Comparison of ENCODE assay signal across 31 mouse cellular contexts in the genomic region with DNA sequence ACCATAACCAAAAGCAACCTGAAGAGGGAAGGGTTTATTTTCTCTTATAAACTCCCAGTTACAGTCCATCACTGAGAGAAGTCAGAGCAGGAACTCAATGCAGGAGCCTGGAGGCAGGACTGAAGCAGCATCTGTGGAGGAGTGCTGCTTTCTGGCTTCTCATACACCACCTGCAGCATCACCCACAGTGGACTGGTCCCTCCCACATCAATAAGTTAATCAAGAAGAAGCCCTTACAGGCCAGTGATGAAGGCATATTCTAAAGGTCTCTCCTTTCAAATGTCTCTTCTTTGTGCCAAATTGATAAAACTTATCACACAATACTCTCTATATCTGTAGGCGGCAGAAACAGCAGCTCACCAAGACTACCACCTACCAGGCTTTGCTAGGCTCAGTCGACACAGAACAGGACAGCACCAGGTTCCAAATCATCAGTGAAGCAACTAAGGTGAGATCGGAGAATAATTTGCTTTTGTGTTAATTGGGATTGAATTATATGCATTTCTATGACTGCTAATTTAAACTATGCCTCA. TPM values are rescaled to one million over a fixed set of nuclear protein-coding genes. Genes with fewer than 3 reads are reported as not detected.
DNase-seq lines count a peak whose midpoint lies in the region; ATAC-seq and TF ChIP-seq lines count a peak whose summit lies in the region.
"Had no signal": no experiment of that assay in that cellular context is flagged by ENCODE, and none has a peak within 500 bp of the region (broad histone marks: within the 10 kb centered on the region; RNA-seq: fewer than 3 reads in every experiment).

No protein-coding gene starts in this region.

- no peaks in the 10 kb centered on the region for H3K9me3 ChIP-seq in liver, embryonic 14.5 days (ENCODE audit: control insufficient read depth, low read length)
- 0 out of 2 replicates have a peak, but pooled peaks cover 4% of the 10 kb centered on the region for H3K9me3 ChIP-seq in midbrain, embryonic 15.5 days
- H3K9me3 ChIP-seq in midbrain, embryonic 16.5 days (replicated peaks; ENCODE audit: control insufficient read depth, low read length, poor library complexity, severe bottlenecking), result no peaks in the 10 kb centered on the region
- H3K9me3 ChIP-seq: heart, embryonic 10.5 days; heart, embryonic 15.5 days; intestine, embryonic 15.5 days had no signal

- no peak overlapping the region for H3K27ac ChIP-seq in liver, embryonic 14.5 days
- H3K27ac ChIP-seq in midbrain, embryonic 15.5 days, result no peak overlapping the region
- H3K27ac ChIP-seq in midbrain, embryonic 16.5 days (ENCODE audit: low read length), result no peak overlapping the region
- H3K27ac ChIP-seq: heart, embryonic 10.5 days; heart, embryonic 15.5 days; hindbrain, postnatal 0 days; intestine, embryonic 15.5 days; layer of hippocampus, adult 2 months; limb, embryonic 13.5 days; macrophage; midbrain, embryonic 10.5 days; neural tube, embryonic 12.5 days had no signal

- 28% methylated on average over 3 of the region's 3 CpGs for WGBS in liver, embryonic 14.5 days (ENCODE audit: insufficient replicate concordance)
- 94% methylated on average over 3 of the region's 3 CpGs for WGBS in midbrain, embryonic 15.5 days
- 96% methylated on average over 3 of the region's 3 CpGs for WGBS in midbrain, embryonic 16.5 days

- H3K9ac ChIP-seq in liver, embryonic 14.5 days (replicated peaks), result no peak overlapping the region
- no peak overlapping the region for H3K9ac ChIP-seq in midbrain, embryonic 15.5 days
- no peak overlapping the region for H3K9ac ChIP-seq in midbrain, embryonic 16.5 days (ENCODE audit: low read depth, low read length)
- H3K9ac ChIP-seq: heart, embryonic 15.5 days; intestine, embryonic 15.5 days; limb, embryonic 13.5 days; neural tube, embryonic 12.5 days had no signal

- TF ChIP-seq CTCF in liver, embryonic 14.5 days (IDR thresholded peaks at IDR 0.05; ENCODE audit: low read depth), result no peak

- no peaks in the 10 kb centered on the region for H3K27me3 ChIP-seq in liver, embryonic 14.5 days (ENCODE audit: control insufficient read depth, insufficient read depth, low read length)
- no peaks in the 10 kb centered on the region for H3K27me3 ChIP-seq in midbrain, embryonic 15.5 days (replicated peaks)
- H3K27me3 ChIP-seq in midbrain, embryonic 16.5 days (ENCODE audit: control insufficient read depth, insufficient read depth, low read depth, low read length), result no peaks in the 10 kb centered on the region
- H3K27me3 ChIP-seq: heart, embryonic 15.5 days; intestine, embryonic 15.5 days; limb, embryonic 13.5 days; neural tube, embryonic 12.5 days had no signal

- peak; percentile 48 for DNase-seq in c-Kit-positive CD71-positive TER-119-positive erythroid progenitor cells, embryonic 14.5 days (ENCODE audit: low spot score)
- DNase-seq in liver, embryonic 14.5 days (ENCODE audit: low read depth in 3 of 3, low spot score in 3 of 3), result peak in 2 of 3 experiments; percentile 17 to 30
- no peak for DNase-seq in adrenal gland, adult (ENCODE audit: inconsistent age in 2 of 2, low spot score in 1 of 2)
- DNase-seq: adrenal gland, adult 2 months; adrenal gland, postnatal 36 days; cerebellum, adult 2 months; cerebellum, postnatal 14 days; kidney, adult 9 months; kidney, postnatal 25 days; lung, adult 2 months; lung, postnatal 10 days; right cerebral cortex, adult 18-20 months; spleen, adult 18-20 months; thymus, adult 2 months; thymus, postnatal 36 days had no signal

- H3K4me2 ChIP-seq in liver, embryonic 14.5 days (ENCODE audit: low read depth), result peak overlapping the region; percentile 23
- no peak overlapping the region for H3K4me2 ChIP-seq in midbrain, embryonic 15.5 days
- H3K4me2 ChIP-seq in midbrain, embryonic 16.5 days (ENCODE audit: low read length), result no peak overlapping the region
- H3K4me2 ChIP-seq: heart, embryonic 15.5 days; intestine, embryonic 15.5 days; limb, embryonic 13.5 days; neural tube, embryonic 12.5 days had no signal

- H3K4me3 ChIP-seq in liver, embryonic 14.5 days (ENCODE audit: insufficient read depth in 1 of 2, low read depth in 2 of 2, low read length in 2 of 2), result no peak overlapping the region; a peak in 1 of 4 replicates
- no peak overlapping the region for H3K4me3 ChIP-seq in midbrain, embryonic 15.5 days
- H3K4me3 ChIP-seq in midbrain, embryonic 16.5 days (ENCODE audit: low read depth, low read length), result no peak overlapping the region
- H3K4me3 ChIP-seq: heart, embryonic 10.5 days; heart, embryonic 15.5 days; intestine, embryonic 15.5 days; layer of hippocampus, adult 2 months; limb, embryonic 13.5 days; midbrain, embryonic 10.5 days; myocyte; neural tube, embryonic 12.5 days had no signal

- ATAC-seq in erythroid progenitor cell, adult 5-6 weeks (replicated peaks; ENCODE audit: low FRiP score, poor library complexity, severe bottlenecking), result peak; percentile 86
- ATAC-seq in liver, embryonic 14.5 days (ENCODE audit: insufficient read depth), result peak; percentile 99
- ATAC-seq in megakaryocyte-erythroid progenitor cell, adult 5-6 weeks (replicated peaks; ENCODE audit: low FRiP score, low TSS enrichment, poor library complexity, severe bottlenecking), result peak; percentile 92
- no peak for ATAC-seq in midbrain, embryonic 15.5 days (replicated peaks)
- no peak for ATAC-seq in midbrain, embryonic 16.5 days
- ATAC-seq: CD4-positive, CD25-positive, alpha-beta regulatory T cell, adult 4 months; forebrain, embryonic 16.5 days; hindbrain, postnatal 0 days; intestine, embryonic 15.5 days had no signal

- TF ChIP-seq EP300 in liver, embryonic 14.5 days (IDR thresholded peaks at IDR 0.05; ENCODE audit: low read depth), result peak; percentile 76

- H3K36me3 ChIP-seq in liver, embryonic 14.5 days (replicated peaks; ENCODE audit: control insufficient read depth, insufficient read depth, low read depth), result no peaks in the 10 kb centered on the region; the same call in 1 of the 2 replicates
- no peaks in the 10 kb centered on the region for H3K36me3 ChIP-seq in midbrain, embryonic 15.5 days (replicated peaks)
- no peaks in the 10 kb centered on the region for H3K36me3 ChIP-seq in midbrain, embryonic 16.5 days (ENCODE audit: control insufficient read depth, insufficient read depth, low read length)
- H3K36me3 ChIP-seq: intestine, embryonic 15.5 days; neural tube, embryonic 12.5 days had no signal

- H3K4me1 ChIP-seq in liver, embryonic 14.5 days (replicated peaks; ENCODE audit: control insufficient read depth in 2 of 2, insufficient read depth in 2 of 2, low read length in 1 of 2), result peaks cover 4 to 6% of the 10 kb centered on the region in 2 experiments; a peak in 3 of 4 replicates
- H3K4me1 ChIP-seq in midbrain, embryonic 15.5 days, result no peaks in the 10 kb centered on the region
- no peaks in the 10 kb centered on the region for H3K4me1 ChIP-seq in midbrain, embryonic 16.5 days (ENCODE audit: control insufficient read depth, insufficient read depth, low read length)
- H3K4me1 ChIP-seq: heart, embryonic 10.5 days; heart, embryonic 15.5 days; intestine, embryonic 15.5 days; limb, embryonic 13.5 days; midbrain, embryonic 10.5 days; neural tube, embryonic 12.5 days had no signal

RNA-seq across cellular contexts. Expression of a gene that starts 7.2 kb away (rescaled TPM):
- total RNA-seq in erythroid progenitor cell, adult 5-6 weeks (2015; ENCODE audit: low replicate concordance), result 15.1 and 19.3 TPM in 2 replicates
- total RNA-seq in erythroid progenitor cell, adult 5-6 weeks (2017; ENCODE audit: low replicate concordance), result 27.1 and 37.3 TPM in 2 replicates
- polyA plus RNA-seq in liver, embryonic 14.5 days (2012; rRNA removed), result 3.4 and 5.7 TPM in 2 replicates
- polyA plus RNA-seq in liver, embryonic 14.5 days (2014; fragmentation: Nextera tagmentation; extraction: Ambion mirVana), result 3.7 and 5.4 TPM in 2 replicates
- total RNA-seq in megakaryocyte-erythroid progenitor cell, adult 5-6 weeks (2014; fragmentation: Nextera tagmentation), result 18.9 and 33.1 TPM in 2 replicates
- 59.9 and 69.4 TPM in 2 replicates for total RNA-seq in megakaryocyte-erythroid progenitor cell, adult 5-6 weeks (2017)
- polyA plus RNA-seq in midbrain, embryonic 15.5 days (2015; fragmentation: Nextera tagmentation; extraction: Ambion mirVana), result 5.7 and 6.6 TPM in 2 replicates
- 5.6 and 6.8 TPM in 2 replicates for polyA plus RNA-seq in midbrain, embryonic 16.5 days (2015; fragmentation: Nextera tagmentation; extraction: Ambion mirVana)

RNA-seq across cellular contexts. Expression of a gene that starts 7.5 kb away (rescaled TPM):
- 15.5 and 18.7 TPM in 2 replicates for total RNA-seq in erythroid progenitor cell, adult 5-6 weeks (2015; ENCODE audit: low replicate concordance)
- 13.4 and 21.8 TPM in 2 replicates for total RNA-seq in erythroid progenitor cell, adult 5-6 weeks (2017; ENCODE audit: low replicate concordance)
- 4.3 and 5.1 TPM in 2 replicates for polyA plus RNA-seq in liver, embryonic 14.5 days (2012; rRNA removed)
- polyA plus RNA-seq in liver, embryonic 14.5 days (2014; fragmentation: Nextera tagmentation; extraction: Ambion mirVana), result 4.8 and 5.4 TPM in 2 replicates
- total RNA-seq in megakaryocyte-erythroid progenitor cell, adult 5-6 weeks (2014; fragmentation: Nextera tagmentation), result 11.2 and 14.2 TPM in 2 replicates
- 10.3 and 13.6 TPM in 2 replicates for total RNA-seq in megakaryocyte-erythroid progenitor cell, adult 5-6 weeks (2017)
- 9.2 and 9.7 TPM in 2 replicates for polyA plus RNA-seq in midbrain, embryonic 15.5 days (2015; fragmentation: Nextera tagmentation; extraction: Ambion mirVana)
- 8.6 and 9.8 TPM in 2 replicates for polyA plus RNA-seq in midbrain, embryonic 16.5 days (2015; fragmentation: Nextera tagmentation; extraction: Ambion mirVana)

RNA-seq across cellular contexts. Expression of a gene that starts 44.7 kb away (rescaled TPM):
- total RNA-seq in erythroid progenitor cell, adult 5-6 weeks (2015; ENCODE audit: low replicate concordance), result not detected in 2 replicates
- total RNA-seq in erythroid progenitor cell, adult 5-6 weeks (2017; ENCODE audit: low replicate concordance), result not detected in 2 replicates
- 1.8 and 2.5 TPM in 2 replicates for polyA plus RNA-seq in liver, embryonic 14.5 days (2012; rRNA removed)
- 3.3 and 4.8 TPM in 2 replicates for polyA plus RNA-seq in liver, embryonic 14.5 days (2014; fragmentation: Nextera tagmentation; extraction: Ambion mirVana)
- 0.59 TPM in 1 of 2 replicates, not detected in the other for total RNA-seq in megakaryocyte-erythroid progenitor cell, adult 5-6 weeks (2014; fragmentation: Nextera tagmentation)
- total RNA-seq in megakaryocyte-erythroid progenitor cell, adult 5-6 weeks (2017), result 0.11 TPM in 1 of 2 replicates, not detected in the other
- 0.50 and 1.2 TPM in 2 replicates for polyA plus RNA-seq in midbrain, embryonic 15.5 days (2015; fragmentation: Nextera tagmentation; extraction: Ambion mirVana)
- polyA plus RNA-seq in midbrain, embryonic 16.5 days (2015; fragmentation: Nextera tagmentation; extraction: Ambion mirVana), result 0.53 and 1.1 TPM in 2 replicates

RNA-seq across cellular contexts. Expression of a gene that starts 58.2 kb away (rescaled TPM):
- total RNA-seq in erythroid progenitor cell, adult 5-6 weeks (2015; ENCODE audit: low replicate concordance), result 9.0 and 33.5 TPM in 2 replicates
- total RNA-seq in erythroid progenitor cell, adult 5-6 weeks (2017; ENCODE audit: low replicate concordance), result 24.7 and 25.5 TPM in 2 replicates
- polyA plus RNA-seq in liver, embryonic 14.5 days (2012; rRNA removed), result 5.9 and 6.6 TPM in 2 replicates
- polyA plus RNA-seq in liver, embryonic 14.5 days (2014; fragmentation: Nextera tagmentation; extraction: Ambion mirVana), result 6.9 and 7.9 TPM in 2 replicates
- total RNA-seq in megakaryocyte-erythroid progenitor cell, adult 5-6 weeks (2014; fragmentation: Nextera tagmentation), result 26.2 and 59.5 TPM in 2 replicates
- 29.8 and 39.0 TPM in 2 replicates for total RNA-seq in megakaryocyte-erythroid progenitor cell, adult 5-6 weeks (2017)
- 47.1 and 49.0 TPM in 2 replicates for polyA plus RNA-seq in midbrain, embryonic 15.5 days (2015; fragmentation: Nextera tagmentation; extraction: Ambion mirVana)
- 48.9 and 49.2 TPM in 2 replicates for polyA plus RNA-seq in midbrain, embryonic 16.5 days (2015; fragmentation: Nextera tagmentation; extraction: Ambion mirVana)

Comparison
In these comparisons a context has a peak if more than half of its experiments do, and no peak if none do; other contexts are left out.
1. DNase-seq: peak in c-Kit-positive CD71-positive TER-119-positive erythroid progenitor cells, embryonic 14.5 days (single experiment) and liver, embryonic 14.5 days (2 of 3); none in adrenal gland, adult (0 of 2).
2. ATAC-seq: peak in erythroid progenitor cell, adult 5-6 weeks (single experiment), liver, embryonic 14.5 days (single experiment) and megakaryocyte-erythroid progenitor cell, adult 5-6 weeks (single experiment); none in midbrain, embryonic 15.5 days (single experiment) and midbrain, embryonic 16.5 days (single experiment).